Mouse (Mus musculus): ENCODE measurements at regions not wholly inside any gene's neighbourhood (a gene's known extent, or its start where the extent isn't known, plus 50 kb on each side); places are given as distances from the start of the nearest gene placed in this dataset.
A peak's percentile ranks its signal among the peaks of the same experiment; 100 is the strongest.

- H3K36me3 ChIP-seq (ENCODE audit: control insufficient read depth, insufficient read depth, low read length) = no peaks in the 10 kb centered on the region
- WGBS = 78% methylated on average over 3 of the region's 3 CpGs
- DNase-seq (ENCODE audit: low spot score, missing footprints) (no peak), ATAC-seq (ENCODE audit: low FRiP score) (no peak)
- H3K27me3 ChIP-seq (ENCODE audit: control insufficient read depth, insufficient read depth, low read length) = no peaks in the 10 kb centered on the region
- no peak overlapping the region for H3K27ac ChIP-seq (ENCODE audit: low read depth, low read length)
- peaks cover 4% of the 10 kb centered on the region; the same call in 1 of the 2 replicates for H3K4me1 ChIP-seq (ENCODE audit: control insufficient read depth, insufficient read depth, low read length)
- no peak overlapping the region for H3K4me3 ChIP-seq (ENCODE audit: low read depth, low read length)
- H3K4me2 ChIP-seq = no peak overlapping the region
- no peak overlapping the region for H3K9ac ChIP-seq (ENCODE audit: low read length)
- H3K9me3 ChIP-seq (ENCODE audit: control insufficient read depth, low read length) = no peaks in the 10 kb centered on the region
These were observed 390.5 kb downstream of the Tecrl start for GRCm38 (mm10) chr5:82964513-82964912.

GRCm38 (mm10) chr5:82956012-82956411 lies 399.0 kb downstream of the Tecrl start:
- no peak overlapping the region for H3K4me3 ChIP-seq (ENCODE audit: low read depth, low read length)
- H3K36me3 ChIP-seq (ENCODE audit: control insufficient read depth, insufficient read depth, low read length) = no peaks in the 10 kb centered on the region
- no peaks in the 10 kb centered on the region for H3K9me3 ChIP-seq (ENCODE audit: control insufficient read depth, low read length)
- H3K27ac ChIP-seq (ENCODE audit: low read depth, low read length) = no peak overlapping the region
- 89% methylated on average over 3 of the region's 3 CpGs for WGBS
- no peaks in the 10 kb centered on the region for H3K4me1 ChIP-seq (ENCODE audit: control insufficient read depth, insufficient read depth, low read length)
- H3K9ac ChIP-seq (ENCODE audit: low read length) = no peak overlapping the region
- peak; percentile 28 for DNase-seq (ENCODE audit: low spot score, missing footprints)
- no peak overlapping the region for H3K4me2 ChIP-seq
- H3K27me3 ChIP-seq (ENCODE audit: control insufficient read depth, insufficient read depth, low read length) = no peaks in the 10 kb centered on the region
- ATAC-seq (ENCODE audit: low FRiP score) = no peak

GRCm38 (mm10) chr5:82947060-82947459 lies 407.9 kb downstream of the Tecrl start:
- Histone ChIP-seq H3K9me3 (ENCODE audit: control insufficient read depth, low read length) (no peaks in the 10 kb centered on the region), H3K27me3 (ENCODE audit: control insufficient read depth, insufficient read depth, low read length) (no peaks in the 10 kb centered on the region), H3K4me2 (no peak overlapping the region), H3K36me3 (ENCODE audit: control insufficient read depth, insufficient read depth, low read length) (no peaks in the 10 kb centered on the region), H3K4me3 (ENCODE audit: low read depth, low read length) (no peak overlapping the region), H3K9ac (ENCODE audit: low read length) (no peak overlapping the region), H3K4me1 (ENCODE audit: control insufficient read depth, insufficient read depth, low read length) (no peaks in the 10 kb centered on the region), H3K27ac (ENCODE audit: low read depth, low read length) (no peak overlapping the region)
- DNase-seq (ENCODE audit: low spot score, missing footprints) (no peak), ATAC-seq (ENCODE audit: low FRiP score) (no peak)
- 83% methylated on average over 1 of the region's 1 CpGs for WGBS

GRCm38 (mm10) chr5:82939786-82940185 lies 415.2 kb downstream of the Tecrl start:
- Histone ChIP-seq H3K4me2 (no peak overlapping the region), H3K27me3 (ENCODE audit: control insufficient read depth, insufficient read depth, low read length) (no peaks in the 10 kb centered on the region), H3K9ac (ENCODE audit: low read length) (no peak overlapping the region), H3K9me3 (ENCODE audit: control insufficient read depth, low read length) (no peaks in the 10 kb centered on the region), H3K36me3 (ENCODE audit: control insufficient read depth, insufficient read depth, low read length) (no peaks in the 10 kb centered on the region), H3K4me3 (ENCODE audit: low read depth, low read length) (no peak overlapping the region), H3K4me1 (ENCODE audit: control insufficient read depth, insufficient read depth, low read length) (no peaks in the 10 kb centered on the region), H3K27ac (ENCODE audit: low read depth, low read length) (no peak overlapping the region)
- WGBS = 86% methylated on average over 1 of the region's 1 CpGs
- ATAC-seq (ENCODE audit: low FRiP score) = no peak
- DNase-seq (ENCODE audit: low spot score, missing footprints) = no peak

- 78% methylated on average over 3 of the region's 3 CpGs for WGBS
- no peak overlapping the region for H3K4me3 ChIP-seq (ENCODE audit: low read depth, low read length)
- H3K27me3 ChIP-seq (ENCODE audit: control insufficient read depth, insufficient read depth, low read length) = no peaks in the 10 kb centered on the region
- DNase-seq (ENCODE audit: low spot score, missing footprints) (no peak), ATAC-seq (ENCODE audit: low FRiP score) (no peak)
- no peak overlapping the region for H3K27ac ChIP-seq (ENCODE audit: low read depth, low read length)
- H3K9me3 ChIP-seq (ENCODE audit: control insufficient read depth, low read length) = no peaks in the 10 kb centered on the region
- H3K4me1 ChIP-seq (ENCODE audit: control insufficient read depth, insufficient read depth, low read length) = no peaks in the 10 kb centered on the region
- no peak overlapping the region for H3K4me2 ChIP-seq
- H3K36me3 ChIP-seq (ENCODE audit: control insufficient read depth, insufficient read depth, low read length) = no peaks in the 10 kb centered on the region
- no peak overlapping the region for H3K9ac ChIP-seq (ENCODE audit: low read length)
These were observed 455.6 kb downstream of the Tecrl start for GRCm38 (mm10) chr5:82899347-82899746.

GRCm38 (mm10) chr5:82898912-82899311 lies 456.1 kb downstream of the Tecrl start:
- DNase-seq (ENCODE audit: low spot score, missing footprints) = no peak
- H3K27me3 ChIP-seq (ENCODE audit: control insufficient read depth, insufficient read depth, low read length) = no peaks in the 10 kb centered on the region
- H3K36me3 ChIP-seq (ENCODE audit: control insufficient read depth, insufficient read depth, low read length) = no peaks in the 10 kb centered on the region
- H3K9me3 ChIP-seq (ENCODE audit: control insufficient read depth, low read length) = no peaks in the 10 kb centered on the region
- ATAC-seq (ENCODE audit: low FRiP score) = no peak
- no peak overlapping the region for H3K4me3 ChIP-seq (ENCODE audit: low read depth, low read length)
- 78% methylated on average over 1 of the region's 1 CpGs for WGBS
- H3K4me1 ChIP-seq (ENCODE audit: control insufficient read depth, insufficient read depth, low read length) = no peaks in the 10 kb centered on the region
- no peak overlapping the region for H3K9ac ChIP-seq (ENCODE audit: low read length)
- H3K4me2 ChIP-seq = no peak overlapping the region
- H3K27ac ChIP-seq (ENCODE audit: low read depth, low read length) = no peak overlapping the region

GRCm38 (mm10) chr5:82898389-82898788 lies 456.6 kb downstream of the Tecrl start:
- H3K4me1 ChIP-seq (ENCODE audit: control insufficient read depth, insufficient read depth, low read length) = no peaks in the 10 kb centered on the region
- no peak overlapping the region for H3K27ac ChIP-seq (ENCODE audit: low read depth, low read length)
- H3K9me3 ChIP-seq (ENCODE audit: control insufficient read depth, low read length) = no peaks in the 10 kb centered on the region
- 88% methylated on average over 2 of the region's 2 CpGs for WGBS
- no peak overlapping the region for H3K4me3 ChIP-seq (ENCODE audit: low read depth, low read length)
- H3K27me3 ChIP-seq (ENCODE audit: control insufficient read depth, insufficient read depth, low read length) = no peaks in the 10 kb centered on the region
- H3K4me2 ChIP-seq = no peak overlapping the region
- DNase-seq (ENCODE audit: low spot score, missing footprints) (no peak), ATAC-seq (ENCODE audit: low FRiP score) (no peak)
- H3K36me3 ChIP-seq (ENCODE audit: control insufficient read depth, insufficient read depth, low read length) = no peaks in the 10 kb centered on the region
- no peak overlapping the region for H3K9ac ChIP-seq (ENCODE audit: low read length)

GRCm38 (mm10) chr5:82869264-82869663 lies 485.7 kb downstream of the Tecrl start:
- 85% methylated on average over 2 of the region's 2 CpGs for WGBS
- Histone ChIP-seq H3K9ac (ENCODE audit: low read length) (no peak overlapping the region), H3K9me3 (ENCODE audit: control insufficient read depth, low read length) (no peaks in the 10 kb centered on the region), H3K4me1 (ENCODE audit: control insufficient read depth, insufficient read depth, low read length) (no peaks in the 10 kb centered on the region), H3K36me3 (ENCODE audit: control insufficient read depth, insufficient read depth, low read length) (no peaks in the 10 kb centered on the region), H3K27ac (ENCODE audit: low read depth, low read length) (no peak overlapping the region), H3K4me2 (no peak overlapping the region), H3K27me3 (ENCODE audit: control insufficient read depth, insufficient read depth, low read length) (no peaks in the 10 kb centered on the region), H3K4me3 (ENCODE audit: low read depth, low read length) (no peak overlapping the region)
- peak; percentile 60 for DNase-seq (ENCODE audit: low spot score, missing footprints)
- ATAC-seq (ENCODE audit: low FRiP score) = no peak

GRCm38 (mm10) chr5:82864347-82864746 lies 490.6 kb downstream of the Tecrl start:
- DNase-seq (ENCODE audit: low spot score, missing footprints) = no peak
- H3K27ac ChIP-seq (ENCODE audit: low read depth, low read length) = no peak overlapping the region
- H3K9ac ChIP-seq (ENCODE audit: low read length) = no peak overlapping the region
- H3K27me3 ChIP-seq (ENCODE audit: control insufficient read depth, insufficient read depth, low read length) = no peaks in the 10 kb centered on the region
- no peak for ATAC-seq (ENCODE audit: low FRiP score)
- no peak overlapping the region for H3K4me2 ChIP-seq
- no peaks in the 10 kb centered on the region for H3K9me3 ChIP-seq (ENCODE audit: control insufficient read depth, low read length)
- no peak overlapping the region for H3K4me3 ChIP-seq (ENCODE audit: low read depth, low read length)
- WGBS = 92% methylated on average over 1 of the region's 1 CpGs
- no peaks in the 10 kb centered on the region for H3K36me3 ChIP-seq (ENCODE audit: control insufficient read depth, insufficient read depth, low read length)
- H3K4me1 ChIP-seq (ENCODE audit: control insufficient read depth, insufficient read depth, low read length) = no peaks in the 10 kb centered on the region

- Histone ChIP-seq H3K4me2 (no peak overlapping the region), H3K9ac (ENCODE audit: low read length) (no peak overlapping the region), H3K27me3 (ENCODE audit: control insufficient read depth, insufficient read depth, low read length) (no peaks in the 10 kb centered on the region), H3K9me3 (ENCODE audit: control insufficient read depth, low read length) (no peaks in the 10 kb centered on the region), H3K4me3 (ENCODE audit: low read depth, low read length) (no peak overlapping the region), H3K4me1 (ENCODE audit: control insufficient read depth, insufficient read depth, low read length) (no peaks in the 10 kb centered on the region), H3K36me3 (ENCODE audit: control insufficient read depth, insufficient read depth, low read length) (no peaks in the 10 kb centered on the region), H3K27ac (ENCODE audit: low read depth, low read length) (no peak overlapping the region)
- ATAC-seq (ENCODE audit: low FRiP score) (no peak), DNase-seq (ENCODE audit: low spot score, missing footprints) (no peak)
- WGBS = 82% methylated on average over 4 of the region's 4 CpGs
These were observed 529.7 kb downstream of the Tecrl start for GRCm38 (mm10) chr5:82825327-82825726.

Data from midbrain, embryonic 11.5 days (tissue).